Mouse (Mus musculus) kidney, adult 2 months (tissue): ENCODE measurements around the gene Met. TPM values are rescaled to one million over a fixed set of nuclear protein-coding genes. Genes with fewer than 3 reads are reported as not detected.

Experiments used
- DNase-seq: peaks from one replicate; pipeline ENCODE4 v3.0.0; 2021
- H3K27ac ChIP-seq: fragments of 200-500 bp; 2 replicates; pipeline ENCODE4 v1.5.1; 2012; ENCODE audit warnings: low read depth, low read length, control low read depth, inconsistent platforms; ENCODE audit not compliant: insufficient read depth
- H3K27me3 ChIP-seq: fragments of 200-500 bp; replicated peaks from 2 replicates; pipeline ENCODE4 v1.6.1; 2012; ENCODE audit warnings: mild to moderate bottlenecking, moderate library complexity, low read length, inconsistent platforms; ENCODE audit not compliant: control insufficient read depth, insufficient read depth
- H3K36me3 ChIP-seq: fragments of 200-500 bp; 2 replicates; pipeline ENCODE4 v1.6.1; 2012; ENCODE audit warnings: mild to moderate bottlenecking, moderate library complexity, low read length, inconsistent platforms; ENCODE audit not compliant: control insufficient read depth, insufficient read depth
- H3K4me1 ChIP-seq: fragments of 200-500 bp; 2 replicates; pipeline ENCODE4 v1.6.1; 2011; ENCODE audit warnings: low read length; ENCODE audit not compliant: control insufficient read depth, insufficient read depth
- H3K4me3 ChIP-seq: fragments of 200-500 bp; 2 replicates; pipeline ENCODE4 v1.5.1; 2011; ENCODE audit warnings: mild to moderate bottlenecking, low read depth, low read length, control low read depth; ENCODE audit not compliant: insufficient read depth
- CTCF ChIP-seq: fragments of 200-500 bp; conservative IDR thresholded peaks from 2 replicates; pipeline ENCODE4 v1.5.1; 2011; ENCODE audit warnings: low read depth, mild to moderate bottlenecking, control low read depth, low read length, moderate library complexity, mixed read lengths; ENCODE audit not compliant: insufficient read depth, insufficient read length
- POLR2A ChIP-seq: fragments of 200-500 bp; IDR thresholded peaks from one replicate; pipeline ENCODE4 v1.6.1; 2011; ENCODE audit warnings: low read depth, low read length, control low read depth
- WGBS: fragments of 180-500 bp; shearing (Covaris S2); methylation state at CpG from one replicate; pipeline ENCODE4 v1.1.7; 2018; 5-methylcytosine and 5-hydroxymethylcytosine counted together
- polyA plus RNA-seq: library from polyadenylated mRNA; depleted of rRNA; stranded (reverse); fragments of >200 nt; gene quantifications from 2 replicates; pipeline ENCODE4 v1.2.3, GENCODE M21; 2012; rRNA removed

The Met gene
- polyA plus RNA-seq, 1 experiment = 31.1 TPM

DNA sequence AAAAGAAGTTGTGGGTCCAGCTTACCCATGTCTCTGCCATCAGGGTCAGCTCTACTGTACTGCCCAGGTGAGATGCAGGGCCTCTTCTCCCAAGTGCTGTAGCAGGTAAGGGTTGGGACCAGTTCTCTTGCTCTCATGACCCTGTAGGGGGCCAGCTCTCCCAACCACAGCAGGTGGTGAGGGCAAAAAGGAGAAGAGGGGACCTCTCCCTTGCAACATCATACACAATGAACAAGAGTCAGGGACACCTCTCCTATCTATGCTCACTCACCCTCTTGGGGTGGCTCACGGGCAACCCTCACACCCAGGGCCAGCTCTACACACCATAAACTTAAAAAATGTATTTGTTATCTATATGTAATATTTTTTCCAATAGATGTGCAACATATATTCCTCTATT lies 143.3 kb downstream of the Met start:
- H3K27me3 ChIP-seq = no peaks in the 10 kb centered on the region; the same call in 1 of the 2 replicates
- no peak for DNase-seq
- no peaks in the 10 kb centered on the region for H3K4me1 ChIP-seq
- H3K4me3 ChIP-seq = no peak overlapping the region
- no peaks in the 10 kb centered on the region for H3K36me3 ChIP-seq
- TF ChIP-seq POLR2A = no peak
- TF ChIP-seq CTCF = no peak
- no peak overlapping the region for H3K27ac ChIP-seq
- 94% methylated on average over 1 of the region's 1 CpGs for WGBS

DNA sequence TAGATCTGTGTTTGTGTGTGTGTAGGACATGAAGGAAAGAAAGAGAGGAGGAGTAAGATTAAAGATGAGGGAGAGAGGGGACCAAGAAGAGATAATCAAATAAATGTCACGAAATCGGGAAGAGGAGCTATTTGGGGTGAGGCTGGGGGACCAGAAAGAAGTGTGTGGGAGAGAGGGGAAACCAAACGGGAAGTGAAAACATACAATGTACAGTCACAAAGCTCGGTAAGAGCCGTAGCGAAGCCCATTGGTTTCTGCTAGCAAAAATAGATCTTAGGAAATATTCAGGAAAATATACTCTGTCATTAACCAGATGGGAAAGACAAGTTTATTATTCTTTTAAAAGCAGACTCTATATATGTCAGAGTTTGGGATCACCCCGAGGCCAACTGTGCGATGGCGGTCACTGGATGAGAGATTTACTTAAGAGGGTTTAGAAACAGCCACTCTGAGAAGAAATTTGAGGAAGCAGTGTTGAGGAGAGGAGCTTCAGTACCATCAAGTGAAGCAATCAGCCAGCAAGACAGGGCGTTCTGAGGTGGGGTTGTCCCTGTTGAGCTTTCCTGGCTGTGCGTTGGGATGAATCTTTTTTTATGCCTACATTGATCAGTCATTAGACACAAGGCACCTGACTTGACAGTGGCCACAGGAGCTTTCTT lies 147.9 kb downstream of the Met start:
- WGBS = 78% methylated on average over 11 of the region's 11 CpGs
- H3K27ac ChIP-seq = no peak overlapping the region
- H3K27me3 ChIP-seq = no peaks in the 10 kb centered on the region; the same call in 1 of the 2 replicates
- TF ChIP-seq CTCF (no peak), POLR2A (no peak)
- no peaks in the 10 kb centered on the region for H3K36me3 ChIP-seq
- H3K4me3 ChIP-seq = no peak overlapping the region
- no peaks in the 10 kb centered on the region for H3K4me1 ChIP-seq
- DNase-seq = no peak

DNA sequence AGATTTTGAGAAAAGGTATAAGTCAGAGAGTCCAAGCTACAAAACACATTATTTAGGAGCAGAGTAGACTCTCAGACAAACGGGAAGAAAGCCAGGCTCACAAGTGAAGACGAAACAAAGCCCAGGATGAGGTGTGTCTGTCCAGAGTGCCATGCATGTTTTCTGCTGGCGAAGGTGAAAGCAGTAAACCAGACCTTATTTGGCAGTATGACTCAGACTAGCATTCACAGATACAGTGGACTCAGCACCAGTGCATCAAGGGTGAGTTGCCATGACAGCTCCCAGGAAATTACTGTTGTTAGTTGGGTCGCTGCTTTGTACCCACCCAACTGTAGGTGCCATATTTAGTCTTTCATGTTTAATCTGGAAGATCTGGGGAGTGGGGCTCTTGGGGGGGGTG lies 149.1 kb downstream of the Met start:
- TF ChIP-seq POLR2A (no peak), CTCF (no peak)
- H3K36me3 ChIP-seq = no peaks in the 10 kb centered on the region
- H3K27me3 ChIP-seq = no peaks in the 10 kb centered on the region; the same call in 1 of the 2 replicates
- WGBS = 84% methylated on average over 4 of the region's 4 CpGs
- no peaks in the 10 kb centered on the region for H3K4me1 ChIP-seq
- no peak overlapping the region for H3K27ac ChIP-seq
- no peak overlapping the region for H3K4me3 ChIP-seq
- no peak for DNase-seq

- Histone ChIP-seq H3K4me1 (no peaks in the 10 kb centered on the region), H3K4me3 (no peak overlapping the region), H3K27me3 (no peaks in the 10 kb centered on the region), H3K27ac (no peak overlapping the region), H3K36me3 (no peaks in the 10 kb centered on the region)
- 87% methylated on average over 4 of the region's 4 CpGs for WGBS
- no peak for DNase-seq
- TF ChIP-seq CTCF = no peak
Observed at GRCm38 (mm10) chr6:17620823-17621222, 157.2 kb downstream of the Met start.

GRCm38 (mm10) chr6:17621436-17621835 lies 157.8 kb downstream of the Met start:
- WGBS = 30% methylated on average over 3 of the region's 3 CpGs
- no peaks in the 10 kb centered on the region for H3K36me3 ChIP-seq
- no peak overlapping the region for H3K27ac ChIP-seq
- no peak overlapping the region for H3K4me3 ChIP-seq
- no peaks in the 10 kb centered on the region for H3K4me1 ChIP-seq
- TF ChIP-seq POLR2A (no peak), CTCF (no peak)
- DNase-seq = no peak
- H3K27me3 ChIP-seq = no peaks in the 10 kb centered on the region

Other genes with a start within 250 kb of the Met start
- 44.0 and 50.3 TPM in 2 replicates for gene Cav2, start 182.6 kb upstream of the Met start, polyA plus RNA-seq
- 149 and 197 TPM in 2 replicates for gene Cav1, start 157.5 kb upstream of the Met start, polyA plus RNA-seq
- 13.8 and 24.3 TPM in 2 replicates for gene Capza2, start 172.4 kb downstream of the Met start, polyA plus RNA-seq
- gene St7, start 229.1 kb downstream of the Met start, polyA plus RNA-seq = 14.3 and 17.0 TPM in 2 replicates